Mouse (Mus musculus) T-helper 17 cell (primary cell): ENCODE measurements at regions not wholly inside any gene's neighbourhood (a gene's known extent, or its start where the extent isn't known, plus 50 kb on each side); places are given as distances from the start of the nearest gene placed in this dataset.

ENCODE experiments used
- in situ Hi-C, 2 experiments: fragments of 300-600 bp; cut with MboI, MseI; formaldehyde crosslinking; loops; 1 replicate in 1 of 2; 2 replicates in 1 of 2; pipeline ENCODE4 v1.15.1; 2025; ENCODE audit warnings: high pct_unique_total_duplicates in 2 of 2

GRCm38 (mm10) chr10:38147421-38147820 lies 674.2 kb downstream of the Rfpl4b start:
- in situ Hi-C loops, result no loop called here

GRCm38 (mm10) chr10:38139196-38139595 lies 682.4 kb downstream of the Rfpl4b start:
- in situ Hi-C loops, result no loop called here

- in situ Hi-C loops, result no loop called here
Observed at GRCm38 (mm10) chr10:38121911-38122573, 699.5 kb downstream of the Rfpl4b start.

GRCm38 (mm10) chr10:38118601-38119000 lies 703.0 kb downstream of the Rfpl4b start:
- in situ Hi-C loops, result no loop called here

GRCm38 (mm10) chr10:38116516-38116915 lies 705.1 kb downstream of the Rfpl4b start:
- in situ Hi-C loops, result no loop called here

GRCm38 (mm10) chr10:38114194-38114593 lies 707.4 kb downstream of the Rfpl4b start:
- in situ Hi-C loops, result no loop called here

GRCm38 (mm10) chr10:38108591-38108990 lies 713.0 kb downstream of the Rfpl4b start:
- in situ Hi-C loops, result no loop called here

GRCm38 (mm10) chr10:38103570-38103969 lies 718.0 kb downstream of the Rfpl4b start:
- in situ Hi-C loops, result no loop called here

- in situ Hi-C loops, result no loop called here
Observed at GRCm38 (mm10) chr10:38078521-38078920, 743.1 kb downstream of the Rfpl4b start.

GRCm38 (mm10) chr10:38072394-38072793 lies 749.2 kb downstream of the Rfpl4b start:
- in situ Hi-C loops, result no loop called here

- in situ Hi-C loops, result no loop called here
Observed at GRCm38 (mm10) chr10:38059050-38059449, 762.5 kb downstream of the Rfpl4b start.

GRCm38 (mm10) chr10:38010452-38010851 lies 811.1 kb downstream of the Rfpl4b start:
- in situ Hi-C loops, result no loop called here

GRCm38 (mm10) chr10:37995691-37996445 lies 825.7 kb downstream of the Rfpl4b start:
- in situ Hi-C loops, result no loop called here

- in situ Hi-C loops, result no loop called here
Observed at GRCm38 (mm10) chr10:37988297-37989263, 833.0 kb downstream of the Rfpl4b start.

- in situ Hi-C loops, result loop anchor here in 1 of 2 experiments (10.0 kb wide), 1 partner anchor 306 kb away; no protein-coding TSS in a partner anchor
Observed at GRCm38 (mm10) chr10:37978899-37979539, 840.3 kb upstream of the Marcks start.

- in situ Hi-C loops, result no loop called here
Observed at GRCm38 (mm10) chr10:37960051-37960450, 821.3 kb upstream of the Marcks start.

- in situ Hi-C loops, result no loop called here
Observed at GRCm38 (mm10) chr10:37914780-37915179, 776.1 kb upstream of the Marcks start.

GRCm38 (mm10) chr10:37911669-37912068 lies 772.9 kb upstream of the Marcks start:
- in situ Hi-C loops, result no loop called here

- in situ Hi-C loops, result no loop called here
Observed at GRCm38 (mm10) chr10:37908276-37908675, 769.6 kb upstream of the Marcks start.

- in situ Hi-C loops, result no loop called here
Observed at GRCm38 (mm10) chr10:37907731-37908130, 769.0 kb upstream of the Marcks start.

- in situ Hi-C loops, result no loop called here
Observed at GRCm38 (mm10) chr10:37887961-37888360, 749.2 kb upstream of the Marcks start.
